Mouse (Mus musculus) midbrain, embryonic 15.5 days (tissue): ENCODE measurements around the gene Ptprm. TPM values are rescaled to one million over a fixed set of nuclear protein-coding genes. Genes with fewer than 3 reads are reported as not detected.
A peak's percentile ranks its signal among the peaks of the same experiment; 100 is the strongest.

ENCODE experiments used
- ATAC-seq: fragments of 200-750 bp; cut with Nextera tagmentation; replicated peaks from 2 replicates; pipeline ENCODE4 v1.8.0; 2017; ENCODE audit warnings: moderate TSS enrichment
- H3K27ac ChIP-seq: fragments of 300-500 bp; sonication (generic); 2 replicates; pipeline ENCODE4 v1.5.1; 2015; ENCODE audit warnings: mild to moderate bottlenecking, inconsistent platforms
- H3K27me3 ChIP-seq: fragments of 300-500 bp; sonication (generic); replicated peaks from 2 replicates; pipeline ENCODE4 v1.6.1; 2015; ENCODE audit warnings: inconsistent platforms
- H3K36me3 ChIP-seq: fragments of 300-500 bp; sonication (generic); replicated peaks from 2 replicates; pipeline ENCODE4 v1.6.1; 2015; ENCODE audit warnings: inconsistent platforms
- H3K4me1 ChIP-seq: fragments of 300-500 bp; sonication (generic); 2 replicates; pipeline ENCODE4 v1.6.1; 2015; ENCODE audit warnings: inconsistent platforms
- H3K4me2 ChIP-seq: fragments of 300-500 bp; sonication (generic); 2 replicates; pipeline ENCODE4 v1.6.1; 2015; ENCODE audit warnings: inconsistent platforms, mild to moderate bottlenecking, moderate library complexity
- H3K4me3 ChIP-seq: fragments of 300-500 bp; sonication (generic); 2 replicates; pipeline ENCODE4 v1.5.1; 2015; ENCODE audit warnings: mild to moderate bottlenecking, inconsistent platforms
- H3K9ac ChIP-seq: fragments of 300-500 bp; sonication (generic); 2 replicates; pipeline ENCODE4 v1.6.1; 2015; ENCODE audit warnings: mild to moderate bottlenecking, inconsistent platforms
- H3K9me3 ChIP-seq: fragments of 300-500 bp; sonication (generic); 2 replicates; pipeline ENCODE4 v1.6.1; 2016; ENCODE audit warnings: inconsistent platforms
- WGBS: fragments of 180-500 bp; shearing (Covaris S2); methylation state at CpG from one replicate; pipeline ENCODE4 v1.1.7; 2015; ENCODE audit warnings: mixed read lengths; 5-methylcytosine and 5-hydroxymethylcytosine counted together
- polyA plus RNA-seq: library from polyadenylated mRNA; unstranded; fragments of >200 nt; fragmentation: Nextera tagmentation; extraction: Ambion mirVana; gene quantifications from 2 replicates; pipeline ENCODE4 v1.2.1, GENCODE M21; 2015

Gene Ptprm
- polyA plus RNA-seq, 1 experiment from 2014 or later: 21.8 TPM

GRCm38 (mm10) chr17:66894181-66894580 is 460.1 kb downstream of the Ptprm start:
- H3K27ac ChIP-seq: no peak overlapping the region
- H3K36me3 ChIP-seq: no peaks in the 10 kb centered on the region
- H3K4me1 ChIP-seq: 0 out of 2 replicates have a peak, but pooled peaks cover 11% of the 10 kb centered on the region
- WGBS: 57% methylated on average over 1 of the region's 1 CpGs
- H3K4me3 ChIP-seq: no peak overlapping the region
- no peak for ATAC-seq
- H3K9ac ChIP-seq: no peak overlapping the region
- H3K27me3 ChIP-seq: no peaks in the 10 kb centered on the region
- no peak overlapping the region for H3K4me2 ChIP-seq
- no peaks in the 10 kb centered on the region for H3K9me3 ChIP-seq

- no peaks in the 10 kb centered on the region for H3K36me3 ChIP-seq
- H3K9ac ChIP-seq: no peak overlapping the region
- ATAC-seq: peak; percentile 37; the same call in 1 of the 2 replicates
- no peak overlapping the region for H3K27ac ChIP-seq
- H3K27me3 ChIP-seq: no peaks in the 10 kb centered on the region
- no peak overlapping the region for H3K4me3 ChIP-seq
- no peak overlapping the region for H3K4me2 ChIP-seq
- H3K4me1 ChIP-seq: 0 out of 2 replicates have a peak, but pooled peaks cover 11% of the 10 kb centered on the region
- H3K9me3 ChIP-seq: no peaks in the 10 kb centered on the region
- 91% methylated on average over 6 of the region's 6 CpGs for WGBS
Measured at GRCm38 (mm10) chr17:66891916-66892315, 462.3 kb downstream of the Ptprm start.

GRCm38 (mm10) chr17:66891067-66891862 is 463.0 kb downstream of the Ptprm start:
- Histone ChIP-seq H3K9ac (no peak overlapping the region), H3K36me3 (no peaks in the 10 kb centered on the region), H3K27ac (0 out of 2 replicates have a peak overlapping the region, but pooled peaks have one; percentile 12), H3K27me3 (no peaks in the 10 kb centered on the region), H3K4me3 (no peak overlapping the region), H3K4me2 (0 out of 2 replicates have a peak overlapping the region, but pooled peaks have one; percentile 5), H3K4me1 (0 out of 2 replicates have a peak, but pooled peaks cover 11% of the 10 kb centered on the region), H3K9me3 (no peaks in the 10 kb centered on the region)
- ATAC-seq: peak; percentile 72
- WGBS: 29% methylated on average over 13 of the region's 13 CpGs

DNA sequence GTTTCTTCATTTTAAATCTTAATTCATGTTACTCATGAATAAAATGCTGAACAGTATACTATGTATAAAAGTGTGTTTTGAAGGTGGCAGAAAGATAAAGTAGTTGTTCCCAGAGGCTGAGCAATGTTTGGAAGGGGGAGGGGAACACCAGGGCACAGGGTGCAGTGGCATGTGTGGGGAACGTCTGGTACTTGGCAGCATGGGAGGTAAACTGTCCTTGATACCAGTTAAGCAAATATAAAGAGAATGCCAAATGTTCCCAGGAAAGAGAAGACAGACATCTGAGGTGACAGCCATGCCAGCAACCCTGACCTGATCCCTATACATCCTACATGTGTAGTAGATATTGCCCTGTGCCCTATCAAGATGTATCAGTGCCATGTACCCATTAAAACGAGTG is 472.0 kb downstream of the Ptprm start:
- Histone ChIP-seq H3K4me3 (no peak overlapping the region), H3K4me2 (no peak overlapping the region), H3K9me3 (no peaks in the 10 kb centered on the region), H3K4me1 (no peaks in the 10 kb centered on the region), H3K9ac (no peak overlapping the region), H3K27me3 (no peaks in the 10 kb centered on the region), H3K27ac (no peak overlapping the region), H3K36me3 (no peaks in the 10 kb centered on the region)
- 77% methylated on average over 2 of the region's 2 CpGs for WGBS
- no peak for ATAC-seq

- no peak overlapping the region for H3K9ac ChIP-seq
- no peaks in the 10 kb centered on the region for H3K27me3 ChIP-seq
- no peak overlapping the region for H3K4me2 ChIP-seq
- H3K4me3 ChIP-seq: no peak overlapping the region
- no peaks in the 10 kb centered on the region for H3K9me3 ChIP-seq
- 84% methylated on average over 9 of the region's 9 CpGs for WGBS
- no peaks in the 10 kb centered on the region for H3K4me1 ChIP-seq
- ATAC-seq: no peak
- no peak overlapping the region for H3K27ac ChIP-seq
- no peaks in the 10 kb centered on the region for H3K36me3 ChIP-seq
Measured at GRCm38 (mm10) chr17:66880969-66881701, 473.1 kb downstream of the Ptprm start.

DNA sequence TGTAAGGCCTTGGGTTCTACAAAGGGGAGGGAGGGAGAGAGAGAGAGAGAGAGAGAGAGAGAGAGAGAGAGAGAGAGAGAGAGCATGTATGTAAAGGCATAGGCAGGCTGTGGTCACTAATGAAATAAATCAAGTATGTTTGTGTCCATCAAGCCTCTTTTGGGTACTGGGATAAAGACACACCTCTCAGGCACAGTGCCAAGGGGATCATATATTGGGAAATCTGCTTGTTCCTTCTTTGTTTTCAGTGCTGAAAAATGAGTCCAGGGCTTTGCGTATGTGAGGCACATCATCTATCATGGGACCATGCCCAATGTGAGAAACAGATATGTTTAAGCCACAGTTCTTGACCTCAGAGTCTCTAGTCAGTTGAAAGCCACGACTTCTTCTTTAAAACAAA is 475.1 kb downstream of the Ptprm start:
- Histone ChIP-seq H3K4me2 (no peak overlapping the region), H3K9me3 (no peaks in the 10 kb centered on the region), H3K4me1 (no peaks in the 10 kb centered on the region), H3K27ac (no peak overlapping the region), H3K9ac (no peak overlapping the region), H3K4me3 (no peak overlapping the region), H3K36me3 (no peaks in the 10 kb centered on the region), H3K27me3 (no peaks in the 10 kb centered on the region)
- no peak for ATAC-seq
- 82% methylated on average over 2 of the region's 2 CpGs for WGBS

GRCm38 (mm10) chr17:66877582-66877981 is 476.7 kb downstream of the Ptprm start:
- Histone ChIP-seq H3K36me3 (no peaks in the 10 kb centered on the region), H3K4me1 (no peaks in the 10 kb centered on the region), H3K27me3 (no peaks in the 10 kb centered on the region), H3K4me2 (no peak overlapping the region), H3K27ac (no peak overlapping the region), H3K9ac (no peak overlapping the region), H3K4me3 (no peak overlapping the region), H3K9me3 (no peaks in the 10 kb centered on the region)
- ATAC-seq: no peak
- 75% methylated on average over 6 of the region's 6 CpGs for WGBS

DNA sequence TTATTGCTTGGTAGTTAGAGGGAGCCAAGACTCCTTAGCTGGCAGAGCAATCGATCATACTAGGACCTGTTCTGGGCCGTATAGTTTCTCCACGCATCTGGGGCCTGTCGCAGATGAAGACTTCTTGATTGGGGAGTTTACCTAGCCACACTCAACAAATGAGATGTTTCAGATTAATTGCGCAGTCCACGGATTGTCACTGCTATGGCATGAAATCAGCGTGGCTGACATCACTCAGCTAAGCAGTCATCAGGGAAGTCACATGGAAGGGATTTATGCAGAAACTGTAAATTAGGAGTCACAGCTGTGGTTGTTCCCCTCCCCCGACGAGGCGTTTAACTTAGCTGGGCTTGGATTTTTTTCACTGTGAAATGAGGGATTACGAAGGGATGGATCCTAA is 479.4 kb downstream of the Ptprm start:
- 50% methylated on average over 11 of the region's 11 CpGs for WGBS

GRCm38 (mm10) chr17:66871396-66871795 is 482.9 kb downstream of the Ptprm start:
- Histone ChIP-seq H3K36me3 (no peaks in the 10 kb centered on the region), H3K4me3 (no peak overlapping the region), H3K27ac (no peak overlapping the region), H3K27me3 (no peaks in the 10 kb centered on the region), H3K9ac (no peak overlapping the region), H3K4me2 (no peak overlapping the region), H3K4me1 (peaks cover 13% of the 10 kb centered on the region), H3K9me3 (no peaks in the 10 kb centered on the region)
- WGBS: 81% methylated on average over 4 of the region's 4 CpGs
- no peak for ATAC-seq

More for the DNA sequence above, 479.4 kb downstream of the Ptprm start:
- H3K36me3 ChIP-seq: no peaks in the 10 kb centered on the region
- no peak overlapping the region for H3K4me2 ChIP-seq
- no peak overlapping the region for H3K27ac ChIP-seq
- no peak overlapping the region for H3K9ac ChIP-seq
- H3K4me3 ChIP-seq: no peak overlapping the region
- H3K9me3 ChIP-seq: no peaks in the 10 kb centered on the region
- H3K27me3 ChIP-seq: no peaks in the 10 kb centered on the region
- peaks cover 6% of the 10 kb centered on the region for H3K4me1 ChIP-seq
- 0 out of 2 replicates have a peak, but pooled peaks have one; percentile 51 for ATAC-seq

GRCm38 (mm10) chr17:66869581-66870002 is 484.7 kb downstream of the Ptprm start:
- Histone ChIP-seq H3K4me3 (no peak overlapping the region), H3K27me3 (no peaks in the 10 kb centered on the region), H3K36me3 (no peaks in the 10 kb centered on the region), H3K4me2 (peak overlapping the region; percentile 39), H3K4me1 (peaks cover 16% of the 10 kb centered on the region), H3K9me3 (no peaks in the 10 kb centered on the region), H3K27ac (peak overlapping the region; percentile 58), H3K9ac (no peak overlapping the region)
- ATAC-seq: peak; percentile 57
- 48% methylated on average over 13 of the region's 13 CpGs for WGBS

DNA sequence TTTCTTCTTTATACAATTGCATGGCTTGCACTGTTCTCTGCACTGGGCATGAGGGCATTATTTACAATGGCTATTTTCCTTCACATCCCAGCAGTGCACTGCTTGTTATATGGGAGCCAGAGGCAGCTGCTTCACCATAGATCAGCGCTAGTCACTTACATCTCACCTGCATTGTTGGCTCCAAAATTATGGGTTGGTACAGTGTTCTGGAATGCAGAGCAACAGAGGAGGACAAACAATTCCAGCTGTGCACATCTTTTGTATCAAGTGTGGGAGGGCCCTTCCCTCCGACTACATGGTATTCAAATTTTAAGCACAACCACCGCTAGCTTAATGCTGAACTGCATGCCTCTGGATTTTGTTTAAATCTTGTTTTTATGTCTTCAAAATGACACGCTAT is 489.8 kb downstream of the Ptprm start:
- no peak for ATAC-seq
- H3K4me2 ChIP-seq: no peak overlapping the region
- H3K4me1 ChIP-seq: peaks cover 12% of the 10 kb centered on the region
- H3K36me3 ChIP-seq: no peaks in the 10 kb centered on the region
- H3K9me3 ChIP-seq: no peaks in the 10 kb centered on the region
- WGBS: 46% methylated on average over 4 of the region's 4 CpGs
- H3K27me3 ChIP-seq: no peaks in the 10 kb centered on the region
- no peak overlapping the region for H3K27ac ChIP-seq
- no peak overlapping the region for H3K4me3 ChIP-seq
- H3K9ac ChIP-seq: no peak overlapping the region

- no peak overlapping the region for H3K9ac ChIP-seq
- H3K4me3 ChIP-seq: no peak overlapping the region
- no peak overlapping the region for H3K4me2 ChIP-seq
- no peaks in the 10 kb centered on the region for H3K36me3 ChIP-seq
- no peaks in the 10 kb centered on the region for H3K9me3 ChIP-seq
- H3K27me3 ChIP-seq: no peaks in the 10 kb centered on the region
- H3K27ac ChIP-seq: no peak overlapping the region
- peaks cover 7% of the 10 kb centered on the region; the same call in 1 of the 2 replicates for H3K4me1 ChIP-seq
- no peak for ATAC-seq
- 51% methylated on average over 2 of the region's 2 CpGs for WGBS
Measured at GRCm38 (mm10) chr17:66861557-66861956, 492.7 kb downstream of the Ptprm start.
